Mouse (Mus musculus) embryonic fibroblast, embryonic 13.5 days (primary cell): Measurements from ENCODE around the gene Polr1c.

Experiments used
- CTCF ChIP-seq: IDR thresholded peaks from 2 replicates; pipeline ENCODE4 v1.5.1; 2011; ENCODE audit warnings: mild to moderate bottlenecking, control low read depth, low read length, moderate library complexity, borderline replicate concordance; ENCODE audit not compliant: insufficient read depth
- POLR2A ChIP-seq: IDR thresholded peaks from 2 replicates; pipeline ENCODE4 v1.6.1; 2011; ENCODE audit warnings: low read depth, mild to moderate bottlenecking, control low read depth, low read length, moderate library complexity

- no peak for TF ChIP-seq CTCF
- TF ChIP-seq POLR2A, result no peak
Measured at GRCm38 (mm10) chr17:46265502-46265901, 17.6 kb upstream of the Polr1c start.
